Mouse (Mus musculus): ENCODE data around the gene Gm4763.
"Not testable (repeated sequence)": the region's sequence is repeated elsewhere in the genome, so short reads cannot be mapped to it uniquely, and the experiment has no call there.

The Gm4763 gene

DNA sequence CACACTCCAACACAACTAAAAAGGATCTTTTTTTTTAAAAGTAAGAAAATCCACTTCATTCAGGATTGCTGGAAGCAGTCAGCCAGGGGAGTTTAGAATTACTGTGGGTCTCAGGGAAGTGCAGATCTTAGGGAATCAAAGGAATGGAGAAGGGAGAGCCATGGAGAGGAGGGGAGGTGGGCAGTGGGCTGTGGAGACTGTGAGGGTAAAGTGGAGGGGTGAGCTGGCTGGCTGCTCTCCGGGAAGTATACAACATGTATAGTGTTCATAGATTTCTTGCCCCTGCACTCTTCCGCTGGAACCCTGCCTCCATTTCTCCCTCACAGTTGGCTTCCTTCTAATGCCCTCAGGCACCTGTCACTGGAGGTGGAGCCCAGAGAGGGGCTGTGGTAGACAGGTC, 24.9 kb upstream of the Gm4763 start:
- H3K27me3 ChIP-seq (ENCODE audit: insufficient read depth, low read length): peaks cover 14% of the 10 kb centered on the region
- no peaks in the 10 kb centered on the region for H3K4me1 ChIP-seq (replicated peaks; ENCODE audit: low read depth, low read length)
- no peak overlapping the region for H3K4me3 ChIP-seq (replicated peaks; ENCODE audit: low read length)
- no peaks in the 10 kb centered on the region for H3K9me3 ChIP-seq (ENCODE audit: low read length)
- no peaks in the 10 kb centered on the region for H3K36me3 ChIP-seq (ENCODE audit: insufficient read depth, low read length)
- TF ChIP-seq CTCF (conservative IDR thresholded peaks at IDR 0.05; ENCODE audit: low read length) (no peak), POU5F1 (IDR thresholded peaks at IDR 0.05; ENCODE audit: borderline replicate concordance, low read length) (no peak), NANOG (IDR thresholded peaks at IDR 0.05; ENCODE audit: borderline replicate concordance, low read length) (no peak)

DNA sequence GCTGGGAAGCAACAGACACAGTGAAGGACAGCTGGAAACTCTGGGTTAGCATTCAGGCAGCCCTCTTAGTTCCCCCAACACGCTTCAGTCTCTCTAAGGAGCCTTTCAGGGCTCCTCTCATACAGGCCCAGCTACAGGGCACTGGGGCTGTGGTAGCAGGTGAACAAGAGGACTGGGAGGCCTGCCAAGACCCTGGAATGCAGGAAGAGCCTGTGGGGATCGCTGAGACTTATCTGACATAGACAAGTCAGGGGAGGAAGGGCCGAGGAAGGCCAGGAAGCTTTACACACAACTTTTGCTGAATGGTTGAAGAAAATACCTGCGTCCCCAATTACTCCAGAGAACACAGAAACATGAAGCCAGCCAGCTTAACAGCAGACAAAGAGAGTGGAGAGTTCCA, 24.0 kb upstream of the Gm4763 start:
- no peaks in the 10 kb centered on the region for H3K9me3 ChIP-seq (ENCODE audit: low read length)
- peaks cover 14% of the 10 kb centered on the region for H3K27me3 ChIP-seq (ENCODE audit: insufficient read depth, low read length)
- no peak overlapping the region for H3K4me3 ChIP-seq (replicated peaks; ENCODE audit: low read length)
- no peak for TF ChIP-seq CTCF (conservative IDR thresholded peaks at IDR 0.05; ENCODE audit: low read length)
- TF ChIP-seq POU5F1 (IDR thresholded peaks at IDR 0.05; ENCODE audit: borderline replicate concordance, low read length): no peak
- H3K4me1 ChIP-seq (replicated peaks; ENCODE audit: low read depth, low read length): no peaks in the 10 kb centered on the region
- no peaks in the 10 kb centered on the region for H3K36me3 ChIP-seq (ENCODE audit: insufficient read depth, low read length)

DNA sequence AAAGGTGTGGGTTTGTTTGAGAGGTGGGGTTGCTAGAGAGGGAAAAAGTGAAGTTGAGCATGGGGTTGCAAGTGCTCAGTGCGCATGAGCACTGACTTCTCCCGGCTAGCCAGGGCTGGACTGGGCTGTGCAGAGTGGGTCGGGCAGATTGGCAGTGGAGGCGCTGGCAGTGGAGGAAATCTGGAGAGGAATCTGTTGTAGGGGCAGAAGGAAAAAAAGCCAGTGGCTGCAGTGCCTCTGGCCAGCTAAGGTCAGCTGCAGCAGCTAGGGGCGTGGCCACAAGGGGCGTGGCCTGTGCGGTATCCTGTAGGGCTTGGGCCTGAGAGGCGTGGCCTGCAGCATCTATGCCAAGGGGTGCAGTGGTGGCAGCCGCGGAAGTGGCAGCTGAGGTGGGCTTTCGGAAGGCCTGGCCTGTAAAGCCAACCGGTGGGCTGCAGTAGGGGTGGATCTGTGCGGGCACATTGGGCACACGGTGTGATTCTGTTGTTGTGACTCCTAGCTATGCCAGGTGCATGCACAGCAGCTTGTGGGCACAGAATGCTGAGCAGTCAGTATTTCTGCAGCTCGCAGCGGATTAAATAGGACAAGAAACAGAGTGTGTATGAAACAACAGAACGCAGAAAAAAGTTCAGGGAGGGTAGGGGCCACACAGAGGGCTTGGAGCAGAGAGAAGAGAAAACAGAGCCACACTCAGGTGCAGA, 9.4 kb upstream of the Gm4763 start:
- Histone ChIP-seq H3K4me1 (replicated peaks; ENCODE audit: low read depth, low read length) (peaks cover 10% of the 10 kb centered on the region), H3K27me3 (ENCODE audit: insufficient read depth, low read length) (peaks cover 19% of the 10 kb centered on the region; the same call in 1 of the 2 replicates), H3K4me3 (replicated peaks; ENCODE audit: low read length) (no peak overlapping the region), H3K9me3 (ENCODE audit: low read length) (peaks cover 14% of the 10 kb centered on the region), H3K36me3 (ENCODE audit: insufficient read depth, low read length) (no peaks in the 10 kb centered on the region)
- no peak for TF ChIP-seq CTCF (conservative IDR thresholded peaks at IDR 0.05; ENCODE audit: low read length)
- no peak for TF ChIP-seq POU5F1 (IDR thresholded peaks at IDR 0.05; ENCODE audit: borderline replicate concordance, low read length)
- TF ChIP-seq NANOG (IDR thresholded peaks at IDR 0.05; ENCODE audit: borderline replicate concordance, low read length): no peak

- Histone ChIP-seq H3K9me3 (ENCODE audit: low read length) (no peaks in the 10 kb centered on the region), H3K4me1 (replicated peaks; ENCODE audit: low read depth, low read length) (no peaks in the 10 kb centered on the region; the same call in 1 of the 2 replicates), H3K36me3 (ENCODE audit: insufficient read depth, low read length) (no peaks in the 10 kb centered on the region), H3K4me3 (replicated peaks; ENCODE audit: low read length) (no peak overlapping the region), H3K27me3 (ENCODE audit: insufficient read depth, low read length) (peaks cover 14% of the 10 kb centered on the region)
- TF ChIP-seq NANOG (IDR thresholded peaks at IDR 0.05; ENCODE audit: borderline replicate concordance, low read length) (no peak), CTCF (conservative IDR thresholded peaks at IDR 0.05; ENCODE audit: low read length) (no peak), POU5F1 (IDR thresholded peaks at IDR 0.05; ENCODE audit: borderline replicate concordance, low read length) (no peak)
Observed at GRCm38 (mm10) chr7:24715039-24715438, 11.7 kb downstream of the Gm4763 start.

GRCm38 (mm10) chr7:24708832-24709292, 17.8 kb downstream of the Gm4763 start, which contains the start of gene BC049730:
Gene BC049730, plus strand, starts transcription at chr7:24709242.
- Histone ChIP-seq H3K4me1 (replicated peaks; ENCODE audit: low read depth, low read length) (no peaks in the 10 kb centered on the region), H3K9me3 (ENCODE audit: low read length) (no peaks in the 10 kb centered on the region), H3K4me3 (replicated peaks; ENCODE audit: low read length) (no peak within 1 kb of the TSS), H3K36me3 (ENCODE audit: insufficient read depth, low read length) (no peaks in the 10 kb centered on the region), H3K27me3 (ENCODE audit: insufficient read depth, low read length) (peaks cover 32% of the 10 kb centered on the region)
- TF ChIP-seq POU5F1 (IDR thresholded peaks at IDR 0.05; ENCODE audit: borderline replicate concordance, low read length): no peak
- no peak for TF ChIP-seq CTCF (conservative IDR thresholded peaks at IDR 0.05; ENCODE audit: low read length)
- TF ChIP-seq NANOG (IDR thresholded peaks at IDR 0.05; ENCODE audit: borderline replicate concordance, low read length): no peak

DNA sequence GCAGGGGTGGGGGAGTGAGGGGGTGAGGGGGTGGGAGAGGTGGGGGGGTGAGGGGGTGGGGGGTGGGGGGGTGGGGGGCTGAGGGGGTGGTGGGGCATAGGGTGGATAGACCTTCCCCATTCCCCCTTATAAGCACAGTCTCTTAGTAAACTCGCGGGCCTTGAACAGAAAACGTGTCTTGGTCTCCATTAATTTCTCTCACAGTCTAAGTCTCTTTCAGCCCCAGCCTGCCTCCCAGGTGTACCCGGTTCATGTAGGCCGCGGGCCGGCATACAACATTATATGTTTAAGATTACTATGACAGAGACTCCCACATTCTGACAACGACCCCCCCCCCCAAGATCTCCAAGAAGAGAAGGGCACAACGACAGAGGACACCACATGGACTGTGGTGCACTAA, 23.9 kb downstream of the Gm4763 start:
- H3K9me3 ChIP-seq (ENCODE audit: low read length): peaks cover 27% of the 10 kb centered on the region
- not testable (repeated sequence) for H3K4me3 ChIP-seq (replicated peaks; ENCODE audit: low read length); H3K36me3 ChIP-seq (ENCODE audit: insufficient read depth, low read length); H3K4me1 ChIP-seq (replicated peaks; ENCODE audit: low read depth, low read length); H3K27me3 ChIP-seq (ENCODE audit: insufficient read depth, low read length)

DNA sequence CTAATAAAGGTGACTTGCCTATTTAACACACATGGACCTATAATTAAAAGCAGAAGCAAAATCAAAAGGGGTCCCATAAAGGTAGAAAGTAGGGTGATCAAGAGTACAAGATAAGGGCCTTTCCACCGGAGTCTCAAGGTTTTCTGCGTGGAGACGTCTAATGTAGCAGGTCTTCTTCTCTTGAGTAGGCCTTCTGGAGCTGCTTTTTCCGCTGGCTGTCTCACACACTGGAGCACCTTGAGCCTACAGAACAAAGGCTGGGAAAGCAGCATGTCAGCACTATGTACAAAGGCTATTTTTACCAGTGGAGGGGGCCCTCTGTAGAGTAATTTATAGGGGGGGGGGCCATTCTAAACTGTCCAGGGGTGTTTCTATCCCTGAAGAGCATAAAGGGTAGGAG, 28.8 kb downstream of the Gm4763 start:
- not testable (repeated sequence) for H3K27me3 ChIP-seq (ENCODE audit: insufficient read depth, low read length); H3K4me3 ChIP-seq (replicated peaks; ENCODE audit: low read length)

DNA sequence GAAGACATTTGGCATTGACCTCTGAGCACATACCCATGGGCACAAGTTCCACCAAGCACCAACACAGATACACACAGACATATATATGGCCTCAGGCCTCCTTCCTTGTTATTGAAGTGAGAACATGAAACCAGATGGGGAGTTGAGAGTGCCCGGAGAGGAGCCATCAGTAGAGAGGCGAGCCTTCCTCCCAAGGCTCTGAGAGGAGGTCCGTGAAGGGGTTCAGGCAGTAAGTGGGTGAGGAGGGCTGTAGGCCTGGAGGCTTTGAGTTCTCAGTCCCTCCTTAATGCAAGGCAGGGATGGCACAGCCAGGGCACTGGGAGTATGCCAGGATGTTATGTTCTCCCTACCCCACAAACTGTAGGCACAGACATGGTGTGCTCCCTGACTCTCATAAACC, 34.0 kb downstream of the Gm4763 start:
- peaks cover 19% of the 10 kb centered on the region for H3K9me3 ChIP-seq (ENCODE audit: low read length)
- not testable (repeated sequence) for H3K36me3 ChIP-seq (ENCODE audit: insufficient read depth, low read length)

More for the DNA sequence above, 28.8 kb downstream of the Gm4763 start:
- H3K9me3 ChIP-seq (ENCODE audit: low read length): peaks cover 48% of the 10 kb centered on the region
- not testable (repeated sequence) for H3K4me1 ChIP-seq (replicated peaks; ENCODE audit: low read depth, low read length); H3K36me3 ChIP-seq (ENCODE audit: insufficient read depth, low read length)

GRCm38 (mm10) chr7:24687519-24687918, 39.2 kb downstream of the Gm4763 start:
- H3K27me3 ChIP-seq (ENCODE audit: insufficient read depth, low read length); H3K9me3 ChIP-seq (ENCODE audit: low read length); H3K36me3 ChIP-seq (ENCODE audit: insufficient read depth, low read length); H3K4me1 ChIP-seq (replicated peaks; ENCODE audit: low read depth, low read length); H3K4me3 ChIP-seq (replicated peaks; ENCODE audit: low read length): not testable (repeated sequence)

More for the DNA sequence above, 34.0 kb downstream of the Gm4763 start:
- not testable (repeated sequence) for H3K4me3 ChIP-seq (replicated peaks; ENCODE audit: low read length); H3K27me3 ChIP-seq (ENCODE audit: insufficient read depth, low read length); H3K4me1 ChIP-seq (replicated peaks; ENCODE audit: low read depth, low read length)

DNA sequence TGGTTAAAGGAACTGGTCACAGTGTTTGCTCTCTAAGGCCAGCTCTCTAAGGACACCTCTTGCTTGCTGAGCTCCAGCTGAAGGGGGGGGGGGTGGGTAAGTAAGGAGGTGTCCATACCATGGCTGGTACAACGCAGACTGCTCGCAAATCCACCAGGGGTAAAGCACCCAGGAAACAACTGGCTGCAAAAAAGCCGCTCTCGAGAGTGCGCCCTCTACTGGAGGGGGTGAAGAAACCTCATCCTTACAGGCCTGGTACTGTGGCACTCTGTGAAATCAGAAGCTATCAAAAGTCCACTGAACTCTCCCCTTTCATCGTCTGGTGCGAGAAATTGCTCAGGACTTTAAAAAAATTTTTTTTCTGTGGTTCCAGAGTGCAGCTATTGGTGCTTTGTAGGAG, 42.6 kb downstream of the Gm4763 start:
- H3K27me3 ChIP-seq (ENCODE audit: insufficient read depth, low read length): peaks cover 32% of the 10 kb centered on the region
- not testable (repeated sequence) for H3K4me1 ChIP-seq (replicated peaks; ENCODE audit: low read depth, low read length); H3K9me3 ChIP-seq (ENCODE audit: low read length); H3K4me3 ChIP-seq (replicated peaks; ENCODE audit: low read length); H3K36me3 ChIP-seq (ENCODE audit: insufficient read depth, low read length)

All from E14TG2a.4 (cell line).